Mouse (Mus musculus): Measurements from ENCODE around the gene Eif1.
A peak's percentile ranks its signal among the peaks of the same experiment; 100 is the strongest.
"Not testable (repeated sequence)": the region's sequence is repeated elsewhere in the genome, so short reads cannot be mapped to it uniquely, and the experiment has no call there.

Gene Eif1

GRCm38 (mm10) chr11:100319492-100320171 lies at the start of gene Eif1:
Gene Eif1 (plus strand): TSS chr11:100319885.
- DNase-seq, result peak; percentile 100

GRCm38 (mm10) chr11:100271878-100272277 lies 47.8 kb upstream of the Eif1 start:
- no peak for DNase-seq

DNA sequence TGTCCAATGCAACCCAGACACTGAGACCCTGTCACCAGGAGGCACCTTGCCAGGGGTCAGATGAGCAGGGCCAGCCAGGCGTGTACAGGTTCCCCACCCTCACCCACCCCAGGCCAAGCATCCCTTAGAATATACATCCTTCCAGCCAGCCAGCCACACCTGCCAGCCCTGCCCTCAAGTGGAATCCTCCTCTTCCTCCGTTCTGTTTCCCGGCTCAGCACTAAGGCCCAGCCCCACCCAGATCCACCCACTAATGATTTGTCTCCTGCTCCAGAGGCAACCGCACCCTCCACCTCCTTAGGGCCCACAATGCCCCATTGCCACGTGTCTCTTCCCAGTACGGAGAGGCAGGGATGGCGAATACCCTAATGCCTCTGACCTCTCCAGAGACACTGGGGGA lies 45.0 kb upstream of the Eif1 start:
- DNase-seq, result no peak

GRCm38 (mm10) chr11:100275466-100275865 lies 44.2 kb upstream of the Eif1 start:
- no peak for DNase-seq

DNA sequence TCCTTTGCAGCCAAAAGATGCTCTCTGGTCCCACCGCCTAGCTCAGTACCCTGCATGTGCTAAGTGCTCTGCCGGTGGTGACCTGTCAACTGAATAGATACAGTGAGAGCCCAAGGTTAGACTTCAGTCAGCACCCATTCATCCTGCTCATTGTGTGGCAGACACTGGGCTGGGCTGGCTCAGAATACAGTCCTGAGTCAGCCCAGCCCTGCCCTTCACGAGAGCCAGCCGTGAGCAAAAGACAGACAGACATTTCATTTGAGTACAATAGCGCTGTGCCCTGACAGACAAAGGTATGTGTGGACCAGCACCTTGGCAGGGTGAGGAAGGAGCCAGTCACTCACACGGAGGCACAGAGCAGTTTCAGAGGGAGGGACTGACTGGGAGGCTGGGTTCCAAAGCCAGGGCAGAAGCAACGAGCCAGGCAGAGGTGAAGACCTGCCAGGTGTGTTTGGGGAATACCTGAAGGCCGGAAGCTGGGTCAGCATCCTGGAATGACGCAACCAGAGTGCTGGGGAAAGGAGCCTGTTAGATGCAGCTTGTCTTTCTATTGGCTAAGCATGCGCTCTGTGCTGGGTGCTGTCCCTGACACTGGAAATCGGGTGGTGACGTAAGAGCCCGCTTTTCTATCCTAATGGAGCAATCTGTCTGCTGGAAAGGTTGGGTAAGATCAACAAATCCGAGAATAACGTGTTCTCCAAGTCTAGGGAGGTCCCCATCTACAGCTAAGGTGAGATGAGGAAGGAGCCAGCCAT lies 41.8 kb upstream of the Eif1 start:
- DNase-seq, result no peak

DNA sequence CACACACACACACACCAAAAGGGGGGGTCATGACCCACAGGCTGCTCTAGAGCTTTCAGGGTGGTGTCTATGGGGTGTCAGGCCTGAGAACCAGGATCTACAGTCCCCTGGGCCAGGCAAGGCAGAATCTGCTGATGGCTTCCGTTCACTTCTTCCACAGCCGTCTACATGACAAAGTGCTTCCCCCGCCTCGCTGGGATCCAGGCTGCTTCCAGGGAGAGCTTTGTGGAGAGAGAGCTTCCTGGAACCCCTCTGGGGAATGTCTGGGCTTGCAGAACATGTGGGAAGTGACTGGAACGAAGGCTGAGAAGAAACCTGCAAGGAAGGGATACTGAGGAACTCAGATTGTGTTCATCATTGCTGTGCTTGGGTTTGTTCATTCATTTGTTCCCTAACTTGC lies 40.9 kb upstream of the Eif1 start:
- DNase-seq, result no peak

DNA sequence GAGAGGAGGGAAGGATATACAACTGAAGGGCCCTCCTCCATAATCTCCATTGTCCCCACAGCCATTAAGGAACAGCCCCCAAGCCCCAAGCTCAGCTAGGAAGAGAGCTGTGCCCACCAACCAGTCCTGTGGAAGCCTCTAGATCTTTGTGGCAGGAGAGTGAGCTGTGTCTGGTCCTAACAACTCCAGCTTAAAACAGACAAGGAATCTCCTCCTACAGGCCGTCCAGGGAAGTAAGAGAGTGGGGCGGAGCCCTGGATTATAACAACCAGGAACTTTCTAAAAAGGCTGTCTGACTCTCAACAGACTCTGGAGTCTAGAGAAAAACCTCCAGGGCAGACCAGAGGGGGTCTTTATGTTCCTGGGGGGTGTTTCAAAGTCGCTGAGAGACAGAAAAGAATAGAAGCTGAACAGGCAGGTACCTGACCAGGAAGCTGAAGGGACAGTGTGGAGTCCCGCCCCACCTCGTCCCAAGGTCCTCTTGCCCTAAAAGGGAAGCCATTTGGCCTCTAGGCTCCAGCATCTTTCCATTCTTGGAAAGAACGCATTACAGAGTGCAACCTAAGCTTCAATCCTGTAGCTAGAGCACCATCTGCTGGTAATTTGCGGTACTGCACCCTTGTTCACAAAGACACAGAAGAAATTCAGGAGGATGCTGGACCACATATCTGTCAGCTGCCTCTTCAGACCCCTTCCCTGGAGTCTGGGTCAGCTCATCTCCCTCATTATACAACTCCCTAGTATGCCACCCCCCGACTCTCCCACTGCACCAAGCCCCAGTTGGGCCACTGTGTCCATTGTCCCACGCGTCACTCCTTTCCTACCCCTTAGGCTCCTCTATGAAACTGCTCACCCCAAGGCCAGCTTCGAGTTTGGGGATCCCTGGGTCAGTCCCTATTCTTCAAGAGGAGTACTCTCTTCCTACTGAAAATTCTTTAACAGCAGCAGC lies 37.8 kb upstream of the Eif1 start:
- peak; percentile 77 for DNase-seq

- DNase-seq, result peak; percentile 69
Observed at GRCm38 (mm10) chr11:100282549-100282948, 37.1 kb upstream of the Eif1 start.

DNA sequence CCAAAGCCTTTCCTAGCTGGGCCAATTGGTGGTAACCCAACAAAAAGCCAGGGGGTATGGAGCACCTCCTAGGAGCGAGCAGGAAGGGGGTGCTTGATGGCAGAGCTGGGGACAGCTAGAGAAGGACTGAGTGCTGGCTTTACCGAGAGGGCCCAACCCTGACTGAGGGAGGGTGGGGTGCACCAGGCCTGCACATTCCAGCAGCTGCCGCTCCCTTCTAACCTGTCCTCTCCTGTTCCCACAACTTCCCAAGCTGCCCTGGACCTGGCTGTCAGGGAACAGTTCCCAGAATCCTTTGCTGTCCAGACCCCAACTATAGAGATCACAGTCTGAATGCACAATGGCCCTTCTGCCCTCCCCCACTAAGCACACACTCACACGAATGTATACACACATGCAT lies 34.7 kb upstream of the Eif1 start:
- no peak for DNase-seq

GRCm38 (mm10) chr11:100287024-100287423 lies 32.7 kb upstream of the Eif1 start:
- DNase-seq, result no peak

DNA sequence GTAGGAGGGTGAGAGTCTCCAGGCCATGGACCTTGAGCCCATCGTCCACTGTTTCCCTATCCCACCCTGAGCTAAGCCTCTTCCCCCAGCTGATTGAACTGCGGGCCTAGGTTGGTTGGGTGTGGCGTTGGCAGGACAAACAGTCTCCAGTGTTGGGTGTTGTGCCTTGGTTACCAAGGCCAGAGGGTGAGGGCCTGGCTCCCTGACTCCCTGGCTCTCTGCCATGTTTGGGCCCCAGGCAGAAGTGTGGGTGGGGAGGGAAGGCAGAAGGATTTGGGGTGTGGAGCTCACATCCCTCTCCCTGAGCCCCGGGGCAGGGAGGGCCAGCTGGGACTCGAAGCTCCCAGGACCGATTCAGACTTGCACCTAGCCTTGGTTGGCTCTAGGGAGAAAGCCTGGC lies 30.7 kb upstream of the Eif1 start:
- no peak for DNase-seq

GRCm38 (mm10) chr11:100290235-100290634 lies 29.4 kb upstream of the Eif1 start:
- no peak for DNase-seq

- DNase-seq, result no peak
Observed at GRCm38 (mm10) chr11:100292884-100293283, 26.8 kb upstream of the Eif1 start.

- peak; percentile 81 for DNase-seq
Observed at GRCm38 (mm10) chr11:100295308-100295707, 24.4 kb upstream of the Eif1 start.

DNA sequence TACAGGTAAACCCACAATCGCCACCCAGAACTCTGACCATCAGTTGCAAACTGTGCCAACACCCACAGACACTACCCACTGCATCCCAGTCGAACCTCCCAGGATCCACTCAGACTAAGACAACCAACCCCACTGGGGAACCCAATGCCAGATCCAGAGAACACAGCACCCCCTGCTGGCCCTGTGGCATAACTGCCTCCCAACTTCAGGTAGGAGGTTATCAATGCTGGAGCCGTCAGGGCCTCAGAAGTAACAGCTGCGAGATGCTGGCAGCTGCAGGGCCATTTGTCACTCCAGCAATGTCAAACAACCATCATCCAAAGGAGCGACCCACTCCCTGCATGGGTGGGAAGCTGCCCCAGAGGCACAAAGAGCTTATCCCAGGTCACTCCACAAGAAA lies 21.9 kb upstream of the Eif1 start:
- no peak for DNase-seq

- DNase-seq, result peak; percentile 83
Observed at GRCm38 (mm10) chr11:100298274-100299036, 21.2 kb upstream of the Eif1 start.

GRCm38 (mm10) chr11:100300293-100300692 lies 19.4 kb upstream of the Eif1 start:
- peak; percentile 66 for DNase-seq

GRCm38 (mm10) chr11:100301292-100301691 lies 18.4 kb upstream of the Eif1 start:
- no peak for DNase-seq

- no peak for DNase-seq
Observed at GRCm38 (mm10) chr11:100307900-100308299, 11.8 kb upstream of the Eif1 start.

DNA sequence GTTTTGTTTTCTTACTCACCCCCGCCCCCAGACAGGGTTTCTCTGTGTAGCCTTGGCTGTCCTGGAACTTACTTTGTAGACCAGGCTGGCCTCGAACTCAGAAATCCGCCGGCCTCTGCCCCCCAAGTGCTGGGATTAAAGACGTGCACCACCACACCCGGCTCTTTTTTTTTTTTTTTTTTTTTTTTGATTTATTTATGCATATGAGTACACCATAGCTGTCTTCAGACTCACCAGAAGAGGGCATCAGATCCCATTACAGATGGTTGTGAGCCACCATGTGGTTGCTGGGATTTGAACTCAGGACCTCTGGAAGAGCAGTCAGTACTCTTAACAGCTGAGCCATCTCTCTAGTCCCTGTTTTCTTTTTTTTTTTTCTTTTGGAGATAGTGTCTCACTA lies 11.0 kb upstream of the Eif1 start:
- DNase-seq, result not testable (repeated sequence)

GRCm38 (mm10) chr11:100311656-100312055 lies 8.0 kb upstream of the Eif1 start:
- no peak for DNase-seq

GRCm38 (mm10) chr11:100312096-100312679 lies 7.5 kb upstream of the Eif1 start:
- DNase-seq, result no peak

Measured in thymus, postnatal 25 days (tissue).